Mouse (Mus musculus) ES-Bruce4 (cell line): ENCODE data around the gene Apbb2. TPM values are rescaled to one million over a fixed set of nuclear protein-coding genes. Genes with fewer than 3 reads are reported as not detected.
A peak's percentile ranks its signal among the peaks of the same experiment; 100 is the strongest.

Experiments
- H3K27ac ChIP-seq: 2 replicates; pipeline ENCODE4 v1.5.1; 2012; ENCODE audit warnings: low read length, inconsistent platforms; ENCODE audit not compliant: insufficient read depth
- H3K27me3 ChIP-seq: 2 replicates; pipeline ENCODE4 v1.6.1; 2012; ENCODE audit warnings: mild to moderate bottlenecking, low read length, inconsistent platforms; ENCODE audit not compliant: control insufficient read depth, poor library complexity, insufficient read depth, severe bottlenecking
- H3K36me3 ChIP-seq: 2 replicates; pipeline ENCODE4 v1.6.1; 2012; ENCODE audit warnings: inconsistent platforms, mild to moderate bottlenecking, low read length, moderate library complexity; ENCODE audit not compliant: control insufficient read depth, poor library complexity, insufficient read depth, severe bottlenecking
- H3K4me1 ChIP-seq: one replicate; pipeline ENCODE4 v1.8.1; 2011; ENCODE audit warnings: low read length; ENCODE audit not compliant: control insufficient read depth, insufficient read depth
- H3K4me3 ChIP-seq: 2 replicates; pipeline ENCODE4 v1.5.1; 2011; ENCODE audit warnings: low read depth, mild to moderate bottlenecking, low read length
- H3K9ac ChIP-seq: 2 replicates; pipeline ENCODE4 v1.6.1; 2012; ENCODE audit warnings: low read depth, mild to moderate bottlenecking, inconsistent platforms; ENCODE audit not compliant: poor library complexity, severe bottlenecking
- H3K9me3 ChIP-seq: replicated peaks from 2 replicates; pipeline ENCODE4 v1.6.1; 2012; ENCODE audit warnings: mild to moderate bottlenecking, low read length, inconsistent platforms; ENCODE audit not compliant: control insufficient read depth, poor library complexity, insufficient read depth, severe bottlenecking
- CTCF ChIP-seq: IDR thresholded peaks from one replicate; pipeline ENCODE4 v1.8.1; 2011; ENCODE audit warnings: low read depth, low read length
- EP300 ChIP-seq: IDR thresholded peaks from 2 replicates; pipeline ENCODE4 v1.6.1; 2011; ENCODE audit warnings: low read depth, low read length; ENCODE audit not compliant: insufficient read depth
- POLR2A ChIP-seq: IDR thresholded peaks from one replicate; pipeline ENCODE4 v1.8.1; 2011; ENCODE audit warnings: low read length; ENCODE audit not compliant: insufficient read depth
- polyA plus RNA-seq: library from polyadenylated mRNA; stranded (reverse); fragments of >200 nt; gene quantifications from 2 replicates; pipeline ENCODE4 v1.2.4, GENCODE M21; 2011; ENCODE audit warnings: low read depth; ENCODE audit not compliant: missing spikeins, insufficient read depth, insufficient read length

Gene Apbb2
- polyA plus RNA-seq, 1 experiment, result 39.0 TPM

DNA sequence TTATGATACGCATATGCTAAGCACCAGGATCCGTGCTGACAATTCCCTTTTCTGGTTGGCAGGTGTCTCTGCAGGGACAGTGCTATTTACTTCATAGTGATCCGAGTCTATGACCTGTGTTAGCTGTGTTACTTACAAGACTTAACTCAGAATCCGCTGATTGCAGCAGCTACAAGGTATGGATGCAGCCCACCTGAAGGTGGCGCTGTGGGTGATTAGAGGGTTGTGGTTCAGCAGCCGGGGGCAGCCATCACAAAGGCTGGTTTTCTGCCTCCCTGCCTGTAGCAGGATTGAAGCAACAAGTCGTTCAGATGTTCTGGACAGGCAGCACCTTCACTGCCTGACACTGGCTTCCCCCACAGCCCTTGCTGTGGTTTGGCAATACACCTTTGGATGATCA, 280.0 kb downstream of the Apbb2 start:
- Histone ChIP-seq H3K4me3 (no peak overlapping the region), H3K9me3 (no peaks in the 10 kb centered on the region), H3K9ac (no peak overlapping the region), H3K27me3 (no peaks in the 10 kb centered on the region), H3K27ac (no peak overlapping the region), H3K4me1 (peaks cover 10% of the 10 kb centered on the region), H3K36me3 (no peaks in the 10 kb centered on the region)
- TF ChIP-seq CTCF (peak; percentile 83), EP300 (no peak)

DNA sequence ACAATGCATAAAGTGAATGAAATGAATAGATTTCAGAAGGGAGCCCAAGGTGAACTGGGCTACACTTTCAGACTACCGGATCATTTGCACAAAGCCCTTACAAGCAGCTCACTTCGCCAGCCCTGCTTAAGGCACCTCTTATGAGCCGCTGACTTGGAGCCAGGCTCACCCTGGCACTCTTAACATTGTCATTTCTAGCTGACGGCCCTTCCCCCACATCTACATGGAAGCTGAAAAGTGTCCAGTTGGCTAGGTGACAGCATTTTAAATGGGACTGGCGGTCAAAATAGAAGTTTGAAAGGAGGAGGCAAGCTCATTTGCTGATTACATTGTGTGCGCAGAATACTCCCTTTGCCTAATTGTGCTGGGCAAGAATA, 280.6 kb downstream of the Apbb2 start:
- Histone ChIP-seq H3K4me1 (peaks cover 10% of the 10 kb centered on the region), H3K27me3 (no peaks in the 10 kb centered on the region), H3K9me3 (no peaks in the 10 kb centered on the region), H3K9ac (no peak overlapping the region), H3K4me3 (no peak overlapping the region), H3K27ac (no peak overlapping the region), H3K36me3 (no peaks in the 10 kb centered on the region)
- TF ChIP-seq EP300 (no peak), CTCF (no peak), POLR2A (no peak)

DNA sequence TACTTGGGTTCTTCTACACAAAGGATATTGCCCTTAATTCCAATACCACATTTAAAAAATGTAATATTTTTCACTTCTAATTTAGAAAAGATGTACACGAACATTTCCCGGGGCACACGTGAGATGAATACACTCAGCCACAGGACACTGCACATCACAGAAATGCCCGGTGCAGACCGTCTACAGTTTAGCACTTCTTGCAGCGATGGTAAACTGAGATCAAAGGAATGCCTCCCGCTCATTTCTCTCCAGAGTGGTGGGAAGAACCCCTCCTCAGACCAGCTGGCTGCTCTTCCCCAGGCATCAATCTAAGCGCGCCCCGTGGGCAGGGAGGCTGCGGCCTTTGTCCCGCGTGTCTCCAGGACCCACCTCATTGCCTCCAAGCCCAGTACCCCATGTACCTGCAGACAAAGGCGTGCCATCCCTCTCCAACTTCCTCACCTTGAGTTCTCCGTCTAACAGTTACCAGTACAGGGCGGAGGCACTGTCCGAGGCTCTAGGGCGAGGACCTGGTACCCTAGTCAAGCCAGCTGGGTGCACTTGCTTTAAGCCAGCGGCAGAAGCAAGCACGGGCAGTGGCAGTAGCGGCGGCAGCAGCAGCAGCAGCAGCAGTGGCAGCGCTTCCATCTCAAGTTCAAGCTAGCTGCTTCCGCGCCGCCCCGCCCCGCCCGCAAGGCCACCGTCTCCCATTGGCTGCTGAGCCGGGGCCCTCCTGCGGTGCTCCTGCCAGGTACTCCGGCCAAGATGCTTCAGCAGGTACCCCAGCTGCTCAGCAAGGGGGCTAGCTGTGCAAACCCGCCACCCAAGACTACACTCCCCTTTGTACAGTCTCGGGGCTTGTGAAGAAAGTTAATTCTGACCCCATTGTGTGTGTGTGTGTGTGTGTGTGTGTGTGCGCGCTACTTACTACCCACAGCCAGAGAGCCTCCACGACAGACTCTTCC, 281.3 kb downstream of the Apbb2 start:
- no peak for TF ChIP-seq POLR2A
- TF ChIP-seq CTCF, result no peak
- TF ChIP-seq EP300, result no peak
- no peaks in the 10 kb centered on the region for H3K9me3 ChIP-seq
- H3K36me3 ChIP-seq, result no peaks in the 10 kb centered on the region
- H3K4me1 ChIP-seq, result peaks cover 10% of the 10 kb centered on the region
- H3K4me3 ChIP-seq, result peak overlapping the region; percentile 78
- no peak overlapping the region for H3K27ac ChIP-seq
- no peak overlapping the region for H3K9ac ChIP-seq
- no peaks in the 10 kb centered on the region for H3K27me3 ChIP-seq

DNA sequence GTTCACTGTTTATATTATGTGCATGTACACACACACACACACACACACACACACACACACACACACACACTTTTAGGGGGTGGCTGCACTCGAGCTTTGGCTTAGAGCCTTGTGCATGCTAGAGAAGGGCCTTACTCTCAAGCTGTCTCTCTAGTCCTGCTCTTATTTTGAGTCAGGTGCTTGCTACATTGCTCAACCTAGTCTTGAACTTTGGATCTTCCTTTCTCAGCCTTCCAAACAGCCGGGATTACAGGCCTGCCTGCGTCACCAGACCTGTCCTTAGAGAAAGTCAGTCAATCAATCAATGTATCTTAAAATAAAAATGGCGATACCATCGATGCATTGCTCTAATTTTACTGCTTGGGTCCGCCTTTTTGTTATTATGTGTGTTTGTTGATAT, 287.8 kb downstream of the Apbb2 start:
- TF ChIP-seq CTCF, result no peak
- no peak for TF ChIP-seq EP300
- TF ChIP-seq POLR2A, result no peak

DNA sequence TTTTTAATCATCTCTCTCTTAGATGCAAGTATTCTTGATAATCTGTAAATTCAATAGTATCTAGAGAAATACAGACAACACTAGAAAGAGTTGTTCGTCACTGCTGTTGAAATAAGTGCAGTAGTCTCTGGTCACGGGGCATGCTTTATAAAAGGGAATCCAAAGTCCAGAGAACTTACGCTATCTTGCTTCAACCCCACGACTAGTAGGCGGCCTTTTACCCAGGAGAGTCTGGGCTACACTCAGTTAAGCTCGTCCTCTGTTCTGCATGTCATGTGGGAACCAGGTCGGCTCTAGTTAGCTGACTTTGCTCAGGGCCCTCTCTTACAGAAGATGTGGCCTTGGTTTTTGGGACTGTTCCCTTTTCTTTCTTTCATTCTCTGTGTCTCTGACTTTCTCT, 289.8 kb downstream of the Apbb2 start:
- no peak overlapping the region for H3K27ac ChIP-seq

More for the DNA sequence above, 287.8 kb downstream of the Apbb2 start:
- no peak overlapping the region for H3K9ac ChIP-seq
- H3K4me1 ChIP-seq, result no peaks in the 10 kb centered on the region
- H3K27ac ChIP-seq, result no peak overlapping the region
- H3K4me3 ChIP-seq, result no peak overlapping the region
- no peaks in the 10 kb centered on the region for H3K27me3 ChIP-seq
- H3K9me3 ChIP-seq, result no peaks in the 10 kb centered on the region
- H3K36me3 ChIP-seq, result no peaks in the 10 kb centered on the region

DNA sequence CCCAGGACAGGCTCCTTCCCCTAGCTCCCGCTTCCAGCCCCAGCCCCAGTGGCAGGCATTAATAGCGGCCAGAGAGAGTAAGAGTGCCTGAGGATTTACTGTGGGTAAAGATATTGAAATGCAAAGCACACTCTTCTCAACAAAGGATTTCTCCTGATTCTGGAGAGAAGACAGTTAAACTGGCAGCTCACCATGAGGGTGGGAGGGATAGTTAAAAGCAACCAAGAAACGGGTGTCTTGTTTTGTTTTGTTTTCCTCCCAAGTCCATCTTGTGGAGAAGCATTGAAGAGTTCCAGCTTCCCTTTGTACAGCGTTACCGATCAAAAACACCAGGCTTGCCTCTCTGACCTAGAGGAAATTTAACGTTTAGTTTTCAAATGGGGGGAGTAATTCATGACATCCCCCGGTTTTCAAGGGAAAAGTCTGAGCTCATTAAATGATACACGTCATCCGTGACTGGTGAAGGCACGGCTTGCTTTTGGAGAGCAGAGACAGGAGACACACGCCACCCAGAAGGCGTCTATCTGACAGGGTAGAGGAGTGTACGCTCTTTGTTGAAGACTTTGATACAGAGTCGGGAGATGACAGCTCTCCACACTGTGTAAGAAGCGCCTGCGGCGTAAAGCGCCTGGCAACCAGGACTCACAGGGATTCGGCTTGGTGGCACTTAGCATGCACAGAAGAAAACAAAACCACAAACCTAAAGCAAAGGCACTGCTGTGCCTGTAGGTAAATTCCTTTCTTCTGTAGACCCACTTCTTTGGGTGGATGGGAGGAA, 290.4 kb downstream of the Apbb2 start:
- Histone ChIP-seq H3K4me1 (no peaks in the 10 kb centered on the region), H3K36me3 (no peaks in the 10 kb centered on the region), H3K27me3 (no peaks in the 10 kb centered on the region), H3K9ac (no peak overlapping the region), H3K27ac (no peak overlapping the region), H3K4me3 (no peak overlapping the region), H3K9me3 (no peaks in the 10 kb centered on the region)
- no peak for TF ChIP-seq POLR2A
- TF ChIP-seq CTCF, result no peak
- TF ChIP-seq EP300, result no peak

More for the DNA sequence above, 289.8 kb downstream of the Apbb2 start:
- H3K36me3 ChIP-seq, result no peaks in the 10 kb centered on the region
- no peaks in the 10 kb centered on the region for H3K4me1 ChIP-seq
- no peaks in the 10 kb centered on the region for H3K9me3 ChIP-seq
- no peaks in the 10 kb centered on the region for H3K27me3 ChIP-seq
- H3K9ac ChIP-seq, result no peak overlapping the region
- H3K4me3 ChIP-seq, result no peak overlapping the region
- no peak for TF ChIP-seq CTCF
- no peak for TF ChIP-seq POLR2A
- no peak for TF ChIP-seq EP300
